ENCODE assay signal across 16 mouse cellular contexts in genomic region chr1:132420206-132420605, GRCm38 (mm10).
"Had no signal": no experiment of that assay in that cellular context is flagged by ENCODE, and none has a peak within 500 bp of the region (broad histone marks: within the 10 kb centered on the region; RNA-seq: fewer than 3 reads in every experiment).

No protein-coding gene starts in this region.

- DNase-seq: kidney, postnatal 14 days; layer of hippocampus, postnatal 36 days; liver, postnatal 0 days; lung, postnatal 14 days; retina, postnatal 1 day; thymus, adult 2 months; thymus, postnatal 25 days had no signal

- H3K4me3 ChIP-seq: kidney, embryonic 15.5 days; limb, embryonic 13.5 days; liver, embryonic 12.5 days; lung, embryonic 15.5 days; megakaryocyte, embryonic 14.5 days; midbrain, embryonic 12.5 days; stomach, embryonic 15.5 days had no signal

- H3K27ac ChIP-seq: kidney, embryonic 15.5 days; limb, embryonic 13.5 days; liver, embryonic 12.5 days; lung, embryonic 15.5 days; macrophage; midbrain, embryonic 12.5 days; stomach, embryonic 15.5 days had no signal

- H3K4me2 ChIP-seq: kidney, embryonic 15.5 days; liver, embryonic 12.5 days; lung, embryonic 15.5 days; midbrain, embryonic 12.5 days; stomach, embryonic 15.5 days had no signal

- ATAC-seq: intestine, embryonic 16.5 days; liver, embryonic 12.5 days; liver, postnatal 0 days had no signal

- H3K36me3 ChIP-seq: lung, embryonic 15.5 days had no signal

- H3K9ac ChIP-seq: kidney, embryonic 15.5 days; limb, embryonic 13.5 days; liver, embryonic 12.5 days; liver, postnatal 0 days; lung, embryonic 15.5 days; midbrain, embryonic 12.5 days; stomach, embryonic 15.5 days had no signal

- H3K9me3 ChIP-seq: kidney, embryonic 15.5 days; limb, embryonic 13.5 days; liver, embryonic 12.5 days; lung, embryonic 15.5 days; midbrain, embryonic 12.5 days; stomach, embryonic 15.5 days had no signal

- H3K27me3 ChIP-seq: kidney, embryonic 15.5 days; limb, embryonic 13.5 days; liver, embryonic 12.5 days; lung, embryonic 15.5 days; midbrain, embryonic 12.5 days; stomach, embryonic 15.5 days had no signal
